Mouse (Mus musculus): Measurements from ENCODE around the gene Sema6c.
"Not testable (repeated sequence)": the region's sequence is repeated elsewhere in the genome, so short reads cannot be mapped to it uniquely, and the experiment has no call there.

Gene Sema6c

DNA sequence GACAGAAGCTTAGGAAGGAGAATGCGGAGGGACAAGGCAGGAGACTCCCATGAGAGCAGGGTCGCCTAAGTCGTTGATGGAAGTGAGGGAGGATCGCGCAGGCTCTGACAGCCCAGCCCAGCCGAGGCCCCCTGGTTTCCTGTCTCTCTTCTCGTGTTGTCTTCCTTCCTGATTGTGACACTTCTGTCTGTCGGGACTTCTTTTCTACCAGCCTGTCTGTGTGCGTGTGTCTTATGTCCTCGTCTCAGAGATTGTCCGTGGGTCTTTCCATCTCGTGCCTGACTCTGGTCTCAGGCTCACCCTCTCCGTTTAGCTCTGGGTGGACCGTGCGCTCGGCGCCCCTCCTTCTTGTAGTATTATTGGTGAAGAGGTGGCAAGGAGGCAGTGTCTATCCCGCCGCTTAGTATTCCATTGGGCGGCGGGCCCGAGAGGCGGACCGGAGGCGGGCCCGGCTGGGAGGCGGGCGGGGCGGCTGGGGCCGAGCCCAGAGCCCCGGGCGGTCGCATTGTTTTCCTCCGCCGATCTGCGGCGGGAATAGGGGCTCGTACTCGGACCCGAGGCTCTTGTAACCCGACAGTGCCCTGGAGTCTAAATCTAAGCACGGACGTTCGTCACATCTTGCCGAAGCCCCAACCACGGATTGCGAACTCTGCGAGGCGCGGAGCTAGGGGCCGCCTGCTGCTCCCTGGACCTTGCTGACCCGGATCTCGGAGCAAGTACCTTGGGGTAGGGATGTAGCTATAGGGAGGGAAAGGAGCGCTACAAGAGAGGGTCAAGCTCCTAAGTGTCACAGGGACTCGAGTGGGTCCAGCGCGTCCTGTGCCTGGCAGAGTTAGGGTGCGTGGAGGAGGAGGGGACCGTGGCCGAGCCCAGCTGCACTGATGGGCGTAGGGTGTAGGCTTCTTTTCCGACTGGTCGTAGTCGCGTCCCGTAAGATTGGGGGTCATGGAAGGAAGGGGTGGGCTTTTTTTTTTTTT lies at the start of gene Sema6c:
TSS of gene Sema6c (plus strand) at position 471 of the 977 bp plus-strand sequence.
- peak; percentile 89 for DNase-seq

DNA sequence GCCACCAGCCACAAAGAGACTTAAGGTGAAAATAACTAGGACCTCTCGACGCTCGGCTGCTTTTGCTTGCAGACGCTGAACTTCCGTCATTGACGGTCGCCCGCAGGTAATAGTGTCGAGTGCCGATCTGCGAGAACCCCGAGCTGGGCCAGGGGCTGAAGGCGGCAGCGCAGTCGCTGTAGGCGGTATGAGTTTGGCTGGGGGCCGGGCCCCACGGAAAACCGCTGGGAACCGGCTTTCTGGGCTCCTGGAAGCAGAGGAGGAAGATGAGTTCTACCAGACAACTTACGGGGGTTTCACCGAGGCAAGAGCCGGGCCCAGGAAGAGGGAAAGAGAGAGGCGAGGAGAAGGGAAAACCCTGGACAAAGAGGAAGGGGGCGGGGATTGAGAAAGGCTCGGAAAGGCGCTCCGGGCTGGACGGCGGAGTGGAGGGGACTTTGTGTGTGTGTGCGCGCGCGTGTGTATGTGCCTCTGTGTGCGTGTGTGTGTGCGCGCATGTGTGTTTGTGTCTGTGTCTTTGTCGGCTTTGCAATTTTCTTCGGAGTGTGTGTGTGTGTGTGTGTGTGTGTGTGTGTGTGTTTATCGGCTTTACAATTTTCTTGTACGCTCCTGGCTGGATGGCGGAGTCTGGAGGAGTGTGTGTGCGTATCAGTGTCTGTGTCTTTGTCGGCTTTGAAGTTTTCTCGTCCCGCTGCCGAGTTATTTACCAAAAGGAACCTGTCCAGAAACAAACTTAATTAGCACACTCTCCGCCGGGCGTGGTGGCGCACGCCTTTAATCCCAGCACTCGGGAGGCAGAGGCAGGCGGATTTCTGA lies 49.1 kb upstream of the Sema6c start, which contains the start of gene Vps72:
TSS of gene Vps72 (plus strand) at position 112 of the 816 bp plus-strand sequence.
- peak; percentile 91 for DNase-seq

DNA sequence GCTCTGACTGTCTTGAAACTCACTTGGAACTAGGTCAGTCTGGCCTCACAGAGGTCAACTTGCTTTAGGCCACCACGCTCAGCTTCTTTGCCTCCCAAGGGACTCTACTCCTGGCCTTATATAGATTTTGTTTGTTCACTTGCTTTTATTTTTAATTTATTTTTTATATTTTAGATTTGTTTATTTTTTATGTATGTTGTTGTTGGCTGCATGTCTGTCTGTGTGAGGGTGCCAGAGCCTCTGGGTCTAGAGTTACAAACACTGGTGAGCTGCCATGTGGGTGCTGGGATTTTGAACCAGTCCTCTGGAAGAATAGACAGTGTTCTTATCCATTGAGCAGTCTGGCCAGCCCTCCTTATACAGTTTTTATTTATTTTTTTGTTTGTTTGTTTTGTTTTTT lies 47.5 kb upstream of the Sema6c start:
- no peak for DNase-seq

DNA sequence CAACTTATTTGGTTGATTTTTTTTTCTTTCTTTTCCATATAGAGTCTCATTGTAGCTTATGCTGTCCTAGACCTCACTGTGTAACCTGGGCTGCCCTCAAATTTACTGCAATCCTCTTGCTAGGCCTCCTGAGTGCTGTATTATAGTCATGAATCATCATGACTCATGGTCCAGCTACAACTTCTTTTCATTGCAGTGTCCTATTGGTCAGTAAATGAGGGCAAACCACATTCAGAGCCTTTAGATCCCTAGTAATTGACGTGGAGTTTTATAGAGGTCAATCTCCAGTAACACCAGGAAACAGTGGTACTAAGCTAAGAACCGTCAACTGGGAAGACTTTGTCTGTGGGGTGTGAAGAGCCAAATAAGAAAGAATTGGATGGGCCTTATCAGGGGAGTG lies 42.5 kb upstream of the Sema6c start:
- DNase-seq = no peak

DNA sequence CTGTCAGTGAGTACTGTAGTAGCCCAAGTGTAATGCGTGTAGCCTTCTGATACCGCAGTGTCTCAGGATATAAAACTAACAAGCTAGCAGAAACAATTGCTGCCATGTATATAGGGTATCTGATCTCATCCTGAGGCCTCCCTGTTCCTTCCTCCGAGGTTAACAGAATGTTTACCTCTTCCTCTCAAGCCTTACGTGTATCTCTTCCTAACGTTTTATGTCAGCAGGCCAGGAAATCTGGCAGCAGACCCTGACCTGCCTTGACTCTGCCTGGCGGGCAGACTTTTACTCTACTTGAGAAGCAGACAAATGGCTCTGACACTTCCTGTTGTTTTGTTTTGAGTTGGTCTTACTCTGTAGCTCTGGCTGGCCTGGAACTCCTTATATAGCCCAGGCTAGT lies 38.7 kb upstream of the Sema6c start:
- DNase-seq = no peak

DNA sequence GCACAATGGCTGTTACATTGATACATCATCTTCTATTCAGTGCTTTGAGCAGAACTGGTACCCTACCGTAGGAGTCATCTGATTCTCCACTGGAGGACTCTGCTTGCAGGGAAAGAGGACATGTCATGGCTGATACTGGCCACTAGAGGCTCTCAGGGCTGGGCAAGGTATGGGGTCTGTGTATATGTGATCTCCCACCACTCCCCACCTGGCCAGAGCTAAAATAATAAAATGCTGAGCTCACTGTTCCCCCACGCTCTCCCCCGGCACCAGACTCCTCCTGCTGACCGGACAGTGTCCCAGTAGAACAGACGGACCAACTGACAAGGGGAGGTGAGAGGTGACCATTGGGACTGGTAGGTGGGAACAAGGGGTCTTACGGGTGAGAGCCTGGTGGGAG lies 36.0 kb upstream of the Sema6c start, which contains the start of gene Tmod4:
TSS of gene Tmod4 (plus strand) at position 231 of the 400 bp plus-strand sequence.
- peak; percentile 41 for DNase-seq

DNA sequence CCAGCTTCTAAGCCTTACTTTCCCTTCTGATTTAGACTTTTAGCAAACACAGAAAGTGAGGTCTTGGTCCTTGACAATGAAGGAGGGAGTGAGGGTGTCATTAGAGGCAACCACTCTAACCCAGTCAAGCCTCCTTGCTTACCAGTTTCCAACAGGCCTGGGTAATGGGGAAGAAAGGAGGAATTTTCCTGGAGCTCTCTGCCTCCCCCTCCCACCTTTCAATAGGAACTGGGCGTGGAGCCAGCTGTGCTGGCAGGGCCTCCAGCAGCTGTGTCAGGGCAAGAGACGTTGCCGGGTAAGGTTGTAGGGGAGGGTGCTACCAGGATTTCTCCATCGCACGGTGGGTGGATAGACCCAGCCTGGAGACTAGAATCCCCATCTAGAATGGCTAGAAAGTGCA lies 35.3 kb upstream of the Sema6c start:
- DNase-seq = no peak

DNA sequence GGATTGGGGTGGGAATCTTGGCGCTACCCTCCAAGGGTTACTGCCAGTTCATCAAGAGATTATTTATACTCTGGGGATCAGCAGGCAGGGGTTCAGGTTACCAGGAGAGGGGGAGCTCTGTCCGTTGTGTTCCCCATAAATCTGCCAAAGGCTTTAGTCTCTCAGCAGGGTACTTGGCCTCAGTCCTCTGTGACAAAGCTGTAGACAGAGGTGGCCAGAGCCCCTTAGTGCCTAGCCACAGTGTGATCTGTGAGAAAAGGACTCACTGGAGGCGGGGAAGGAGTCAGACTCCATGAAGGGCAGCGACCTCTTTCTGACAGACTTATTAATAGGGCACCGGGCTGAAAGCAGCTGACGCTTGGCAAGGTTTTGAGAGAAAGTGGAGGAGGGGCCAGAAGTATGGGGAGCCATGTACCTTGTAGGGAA lies 31.0 kb upstream of the Sema6c start:
- no peak for DNase-seq

DNA sequence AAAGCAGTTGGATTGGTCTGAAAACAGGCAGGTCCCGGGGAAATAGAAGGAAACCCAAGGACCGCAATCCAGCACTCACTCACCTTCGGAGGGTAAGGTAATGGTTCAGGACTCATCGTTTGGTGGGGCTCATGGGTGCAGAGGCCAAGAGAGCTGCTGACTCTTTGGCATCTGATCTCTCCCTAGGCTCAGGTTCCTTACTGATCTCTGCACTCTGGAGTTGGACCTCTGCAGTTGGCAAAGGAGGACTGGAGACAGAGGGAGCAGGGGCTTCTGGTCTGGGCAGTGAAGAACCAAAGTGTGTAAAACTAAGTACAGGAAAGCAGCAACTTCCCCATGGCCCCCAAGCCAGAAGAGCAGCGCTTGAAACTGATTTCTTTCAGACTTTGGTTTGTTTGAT lies 30.2 kb upstream of the Sema6c start:
- DNase-seq = no peak

DNA sequence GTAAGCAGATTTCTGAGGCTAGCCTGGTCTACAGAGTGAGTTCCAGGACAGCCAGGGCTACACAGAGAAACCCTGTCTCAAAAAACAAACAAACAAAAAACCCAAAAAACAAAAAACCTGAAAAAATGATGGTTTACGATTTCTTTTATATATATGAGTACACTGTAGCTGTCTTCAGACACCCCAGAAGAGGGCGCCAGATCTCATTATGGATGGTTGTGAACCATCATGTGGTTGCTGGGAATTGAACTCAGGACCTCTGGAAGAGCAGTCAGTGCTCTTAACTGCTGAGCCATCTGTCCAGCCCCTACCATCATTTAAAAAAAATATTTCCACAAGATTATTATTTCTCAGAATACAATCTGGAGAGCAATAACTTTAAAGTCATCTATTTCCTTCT lies 27.9 kb upstream of the Sema6c start:
- peak; percentile 21 for DNase-seq

DNA sequence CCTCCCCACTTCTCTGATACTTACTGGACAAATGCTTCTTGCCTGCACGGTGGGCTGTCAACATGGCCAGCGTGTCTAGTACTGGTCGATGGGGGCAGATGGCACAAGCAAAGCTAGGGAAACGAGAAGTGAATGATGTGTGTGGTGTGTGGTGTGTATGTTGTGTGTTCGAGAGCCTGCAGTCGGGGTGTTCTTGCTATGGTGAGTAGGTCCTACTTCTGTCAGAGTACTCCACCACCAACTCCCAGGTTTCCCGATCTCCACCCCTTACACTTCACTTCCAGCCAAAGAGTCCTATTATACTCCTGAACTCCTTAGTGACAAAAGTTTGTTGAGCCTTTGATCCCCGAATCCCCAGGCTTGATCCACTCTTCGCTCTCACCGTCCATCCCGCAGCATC lies 27.1 kb upstream of the Sema6c start:
- DNase-seq = no peak

DNA sequence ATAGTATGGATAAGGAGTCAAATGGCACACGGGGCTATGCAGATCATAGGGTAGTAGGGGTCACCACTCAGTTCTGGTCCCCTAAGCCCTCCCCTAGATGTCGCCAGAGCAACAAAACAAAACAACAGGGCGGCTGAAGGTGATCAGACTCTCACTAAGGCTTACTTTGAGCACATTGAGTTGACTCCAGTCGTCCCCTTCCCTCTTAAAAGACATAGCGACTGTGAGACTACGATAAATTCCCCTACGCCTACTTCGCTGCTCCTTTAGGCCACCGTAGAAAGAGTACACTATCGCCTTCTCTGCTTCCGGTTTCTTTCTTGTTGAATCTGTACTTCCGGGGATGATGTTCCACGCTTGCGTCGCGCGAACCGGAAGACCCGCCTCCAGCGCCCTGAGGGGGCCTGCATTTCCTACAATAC lies 26.6 kb upstream of the Sema6c start, which contains the start of the genes Scnm1 and Lysmd1:
TSS of gene Scnm1 (minus strand) at position 332 of the 422 bp plus-strand sequence.
TSS of gene Lysmd1 (plus strand) at position 409 of the 422 bp plus-strand sequence.
- peak; percentile 92 for DNase-seq

DNA sequence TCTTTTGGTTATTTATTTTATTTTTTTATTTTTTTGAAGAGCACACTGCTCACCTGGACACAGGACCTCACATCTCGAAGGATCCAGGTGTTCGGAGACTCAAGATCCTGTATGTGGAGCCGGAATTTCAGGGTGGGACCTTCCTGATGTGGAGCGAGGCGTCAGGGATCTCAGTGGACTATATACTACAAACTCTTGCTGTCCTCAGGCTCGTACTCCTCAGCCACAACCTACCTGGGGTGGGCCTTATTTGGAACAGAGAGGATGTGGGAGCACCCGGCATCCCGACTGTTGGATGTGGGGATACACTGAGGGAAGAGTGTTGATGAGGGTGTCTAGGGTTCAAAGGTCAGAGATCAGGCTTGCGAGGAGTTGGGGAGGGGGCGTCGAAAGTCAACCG lies 26.1 kb upstream of the Sema6c start:
- DNase-seq = not testable (repeated sequence)

DNA sequence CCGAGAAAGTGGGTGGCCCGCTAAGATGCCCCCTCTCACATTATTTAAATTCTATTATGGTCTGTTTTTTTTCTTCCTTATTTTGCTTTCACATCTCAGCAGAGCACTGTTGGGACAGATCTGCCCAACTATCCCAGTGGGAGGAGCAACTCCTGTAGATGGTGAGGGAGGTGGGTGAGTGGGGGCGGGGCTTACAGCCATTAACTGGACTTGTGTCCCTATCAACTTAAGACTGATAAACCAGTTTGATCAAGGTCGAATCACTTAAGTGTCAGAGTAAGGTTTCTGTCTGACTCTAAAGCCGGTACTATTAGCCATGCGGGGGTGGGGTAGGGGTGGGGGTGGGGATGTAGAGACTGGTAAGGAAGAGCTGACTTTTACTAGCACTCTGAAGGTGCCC lies 25.2 kb upstream of the Sema6c start:
- DNase-seq = peak; percentile 48

DNA sequence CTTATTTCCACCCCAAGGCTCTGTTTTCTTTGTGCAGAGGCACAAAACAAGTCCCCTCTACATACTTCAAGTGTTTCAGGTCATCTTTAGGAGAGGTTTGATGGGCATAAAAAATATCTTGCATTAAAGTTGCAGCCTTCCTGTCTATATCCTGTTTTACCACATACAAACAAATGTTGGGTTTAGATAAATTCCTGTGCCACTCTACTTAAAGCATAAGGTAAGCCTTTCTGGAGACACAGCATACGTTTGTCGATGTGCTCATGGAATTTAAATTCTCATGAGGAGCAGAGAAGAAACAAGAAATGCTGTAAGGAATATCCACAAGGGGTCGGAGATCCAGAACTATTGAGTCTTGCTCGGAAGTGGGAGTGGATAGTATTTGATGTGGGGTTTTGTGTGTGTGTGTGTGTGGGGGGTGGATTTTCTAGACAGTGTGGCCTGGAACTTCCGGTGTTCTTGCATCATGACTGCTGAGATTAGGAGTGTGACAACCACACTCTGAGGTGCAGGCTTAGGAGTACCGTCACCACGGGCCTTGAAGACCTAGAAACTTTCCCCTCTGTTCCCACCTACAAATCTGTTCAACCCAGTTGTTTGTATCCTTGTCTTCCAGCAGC lies 24.7 kb upstream of the Sema6c start:
- peak; percentile 23 for DNase-seq

DNA sequence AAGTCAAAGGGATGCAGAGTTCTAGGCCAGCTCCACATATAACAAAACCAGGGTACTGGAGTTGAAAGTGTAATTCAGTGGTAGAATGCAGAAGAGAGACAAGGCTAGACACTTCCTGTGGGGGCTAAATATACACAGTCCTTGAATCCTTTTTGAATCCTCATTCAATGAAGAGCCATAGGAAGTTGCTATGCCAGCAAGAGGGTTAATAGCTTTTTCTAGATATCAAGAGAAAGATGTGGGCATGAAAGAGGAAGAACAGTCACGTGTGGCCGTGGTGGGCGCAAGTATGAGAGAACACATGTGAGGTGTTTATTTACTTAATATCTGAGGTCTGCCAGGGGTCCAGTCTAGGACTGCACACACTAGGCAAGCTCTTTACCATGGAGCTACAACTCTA lies 23.9 kb upstream of the Sema6c start:
- DNase-seq = no peak

DNA sequence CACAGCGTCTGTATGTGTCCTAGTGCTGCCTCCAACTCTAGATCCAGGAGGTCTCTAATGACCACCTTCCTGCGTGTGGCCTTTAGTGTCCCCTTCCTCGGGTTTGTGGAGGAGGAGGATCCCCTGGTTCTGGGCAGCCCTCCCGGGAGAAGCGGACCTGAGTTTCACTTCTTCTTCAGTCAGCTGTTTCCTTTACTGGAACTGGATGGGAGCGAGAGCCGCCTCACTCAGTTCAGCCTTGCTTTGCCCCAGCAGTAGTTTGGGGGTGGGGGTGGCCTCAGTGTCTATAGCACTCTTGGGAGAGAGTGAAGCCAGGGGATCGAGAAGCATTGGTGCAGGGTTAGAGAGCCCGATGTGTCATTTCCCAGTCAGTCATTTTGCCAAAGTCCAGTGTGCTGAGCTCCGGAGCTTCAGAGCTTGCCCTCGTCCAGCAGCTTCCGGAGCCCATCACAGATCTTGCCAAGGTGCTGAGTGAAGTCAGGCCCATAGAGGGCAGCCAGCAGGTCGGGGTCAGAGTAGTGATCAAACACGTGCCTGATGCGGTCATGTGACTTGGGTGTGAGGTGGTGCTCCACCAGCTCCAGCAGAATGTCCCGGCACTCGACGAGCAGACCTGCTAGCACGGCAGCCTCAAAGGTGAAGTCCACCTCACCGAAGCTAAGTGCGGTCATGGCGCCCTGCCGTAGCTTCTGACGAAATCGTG lies 20.5 kb upstream of the Sema6c start:
- DNase-seq = peak; percentile 12

DNA sequence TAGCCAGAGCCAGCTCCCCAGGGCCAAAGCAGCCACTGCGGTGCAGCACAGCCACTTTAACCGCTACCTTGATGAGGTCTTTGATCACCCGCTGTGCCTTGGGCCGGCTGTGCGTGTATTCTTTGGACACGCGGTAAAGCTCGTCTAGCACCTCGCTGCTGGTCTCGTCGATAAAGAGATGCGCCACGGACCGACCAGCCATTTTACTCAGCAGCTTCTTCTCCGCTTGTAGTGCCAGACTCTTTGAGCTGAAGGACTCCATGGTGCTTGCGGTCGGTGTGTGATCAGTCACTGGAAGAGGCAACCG lies 20.0 kb upstream of the Sema6c start:
- DNase-seq = peak; percentile 16

DNA sequence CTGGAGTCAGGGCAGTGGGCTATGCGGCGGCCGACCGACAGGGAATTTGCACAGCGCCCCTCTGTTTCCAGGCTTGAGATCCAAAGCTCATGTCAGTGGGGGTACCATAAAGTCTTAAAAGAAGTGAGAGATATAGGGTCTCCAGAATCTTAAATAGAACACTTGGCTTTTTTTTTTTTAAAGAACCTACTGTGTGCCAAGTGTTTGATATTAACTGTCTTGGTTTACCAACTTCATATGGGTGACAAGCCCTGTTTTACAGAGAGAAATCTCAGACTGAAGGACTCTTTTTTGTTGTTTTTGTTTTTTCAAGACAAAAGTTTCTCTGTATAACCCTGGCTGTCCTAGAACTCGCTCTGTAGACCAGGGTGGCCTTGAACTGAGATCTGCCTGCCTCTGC lies 19.5 kb upstream of the Sema6c start:
- no peak for DNase-seq

DNA sequence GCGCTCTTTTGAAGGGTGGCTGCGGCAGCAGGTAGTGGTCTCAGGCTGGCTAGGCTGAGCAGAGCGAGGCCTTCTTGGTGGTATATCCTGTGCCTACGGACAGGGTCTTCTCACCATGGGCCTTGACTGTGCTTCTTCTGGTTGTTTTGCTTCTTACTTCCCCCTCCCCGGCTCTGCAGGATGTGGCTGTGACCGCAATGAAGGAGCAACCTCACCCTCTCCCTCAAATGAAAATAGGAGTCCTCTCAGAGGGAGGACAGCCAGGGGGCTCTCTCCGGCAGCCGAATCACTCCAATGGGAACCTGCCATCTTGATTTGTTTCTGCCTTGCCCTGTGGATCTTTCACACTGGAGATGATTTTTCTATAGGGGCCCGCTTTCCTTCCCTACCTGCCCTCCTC lies 18.8 kb upstream of the Sema6c start:
- peak; percentile 85 for DNase-seq

DNA sequence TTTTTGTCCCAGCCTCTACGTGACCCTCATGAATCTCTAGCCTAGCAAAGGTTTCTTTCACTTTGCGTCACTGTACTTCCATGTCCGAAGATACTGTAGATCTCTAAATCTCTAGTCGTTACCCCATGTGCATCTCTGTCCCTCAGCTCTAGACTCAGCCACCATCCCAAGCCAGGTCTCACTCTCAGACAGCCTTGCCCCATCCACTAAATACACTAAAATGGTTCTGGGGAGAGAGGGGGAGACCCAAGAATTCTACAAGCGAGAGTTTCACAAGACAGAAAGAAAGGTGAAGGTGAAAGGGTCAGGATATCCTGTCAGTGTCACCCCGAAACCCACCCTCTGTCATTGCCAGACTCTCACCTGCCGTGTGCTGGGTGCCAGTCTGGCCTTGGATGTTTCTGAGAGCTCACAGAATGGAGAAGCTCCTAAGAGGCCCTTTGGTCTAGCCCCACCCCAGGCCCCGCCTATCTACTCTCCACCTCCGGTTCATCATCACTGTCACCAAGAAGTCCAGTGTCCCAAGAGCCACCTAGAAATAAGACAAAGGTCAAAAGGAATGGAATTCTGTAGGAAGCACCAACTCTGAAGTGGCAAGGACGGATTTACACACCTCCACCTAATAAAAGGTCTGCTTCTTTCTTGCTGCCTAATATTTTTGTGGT lies 18.2 kb upstream of the Sema6c start, which contains the start of gene Tnfaip8l2:
TSS of gene Tnfaip8l2 (minus strand) at position 409 of the 665 bp plus-strand sequence.
- peak; percentile 74 for DNase-seq

DNA sequence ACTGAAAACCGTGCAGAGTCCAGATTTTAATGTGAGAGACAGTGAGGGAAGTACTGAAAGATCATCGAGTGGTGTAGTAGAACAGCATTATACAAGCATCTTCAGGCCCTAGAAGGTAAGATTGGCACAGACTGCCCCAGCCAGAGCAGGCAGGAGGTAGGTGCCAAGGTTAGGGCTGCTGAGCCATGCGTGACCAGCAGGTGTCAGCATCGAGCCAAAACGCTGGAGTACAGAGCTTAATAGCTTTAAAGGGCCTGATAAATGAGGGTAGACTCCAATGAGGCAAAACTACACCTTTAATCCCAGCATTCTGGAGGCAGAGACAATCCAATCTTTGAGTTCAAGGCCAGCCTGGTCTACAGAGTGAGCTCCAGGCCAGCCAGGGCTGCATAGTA lies 17.6 kb upstream of the Sema6c start:
- DNase-seq = peak; percentile 91

Data from thymus, postnatal 14 days (tissue).